Mouse (Mus musculus) left cerebral cortex, adult 11 months (tissue): ENCODE results near the gene Srpk1.

Experiments used
- DNase-seq: peaks from one replicate; pipeline ENCODE4 v3.0.0; 2022; ENCODE audit warnings: low spot score

The Srpk1 gene

GRCm38 (mm10) chr17:28613096-28613495 lies 9.4 kb downstream of the Srpk1 start:
- no peak for DNase-seq

DNA sequence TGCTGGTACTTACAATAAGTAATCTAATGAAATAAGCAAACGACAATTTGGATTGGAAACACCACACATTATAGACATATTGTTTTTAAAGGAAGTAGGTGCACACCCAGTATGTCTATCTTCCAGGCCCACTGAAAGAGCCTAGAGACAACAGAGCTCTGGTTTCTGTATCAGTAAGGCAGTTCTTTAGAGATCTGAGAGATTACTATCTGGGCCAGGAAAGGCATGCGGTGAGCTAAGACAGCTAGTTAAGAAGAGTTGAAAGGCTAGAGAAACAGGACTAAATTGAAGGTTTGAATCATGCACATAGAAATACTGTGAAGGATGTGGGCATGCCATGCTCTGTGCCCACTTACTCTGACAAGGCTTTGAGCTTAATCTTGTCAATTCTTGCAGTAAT lies 9.9 kb downstream of the Srpk1 start:
- no peak for DNase-seq

DNA sequence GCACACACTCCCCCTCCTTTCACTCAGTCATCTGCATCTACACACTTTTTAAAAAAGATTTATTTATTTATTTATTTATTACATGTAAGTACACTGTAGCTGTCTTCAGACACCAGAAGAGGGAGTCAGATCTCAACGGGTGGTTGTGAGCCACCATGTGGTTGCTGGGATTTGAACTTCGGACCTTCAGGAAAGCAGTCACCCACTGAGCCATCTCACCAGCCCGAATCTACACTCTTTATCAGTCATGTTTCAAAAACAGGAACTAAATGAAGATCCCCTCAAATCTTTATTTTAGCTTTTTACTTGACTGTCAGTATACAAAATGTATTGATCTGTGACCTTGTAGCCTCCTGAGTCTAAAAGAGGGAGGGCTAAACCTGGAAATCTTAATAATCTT lies 13.0 kb downstream of the Srpk1 start:
- DNase-seq, result no peak

GRCm38 (mm10) chr17:28601557-28602250 lies 20.8 kb downstream of the Srpk1 start:
- DNase-seq, result no peak

DNA sequence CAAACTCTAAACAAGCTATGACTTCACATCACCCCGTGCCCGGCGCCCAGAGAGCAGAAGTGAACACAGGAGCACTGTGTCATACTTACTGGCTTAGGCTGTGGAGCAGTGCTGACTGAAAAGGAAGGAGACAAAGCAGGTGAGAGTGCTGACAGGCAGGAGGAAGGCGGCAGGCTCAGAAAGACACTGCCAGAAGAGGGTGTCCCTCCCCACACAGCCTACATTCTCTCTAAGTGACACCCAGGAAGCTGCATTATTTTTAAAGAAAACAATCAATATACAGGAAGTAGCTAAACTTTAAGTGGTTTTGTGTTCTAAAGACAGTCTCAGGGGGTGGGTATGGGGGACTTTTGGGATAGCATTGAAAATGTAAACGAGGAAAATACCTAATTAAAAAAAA lies 21.7 kb downstream of the Srpk1 start:
- DNase-seq, result no peak

GRCm38 (mm10) chr17:28593965-28594364 lies 28.5 kb downstream of the Srpk1 start:
- DNase-seq, result no peak

- DNase-seq, result peak; percentile 41
Measured at GRCm38 (mm10) chr17:28592998-28593397, 29.5 kb downstream of the Srpk1 start.

- no peak for DNase-seq
Measured at GRCm38 (mm10) chr17:28591476-28591875, 31.0 kb downstream of the Srpk1 start.

- no peak for DNase-seq
Measured at GRCm38 (mm10) chr17:28590596-28590995, 31.9 kb downstream of the Srpk1 start.

DNA sequence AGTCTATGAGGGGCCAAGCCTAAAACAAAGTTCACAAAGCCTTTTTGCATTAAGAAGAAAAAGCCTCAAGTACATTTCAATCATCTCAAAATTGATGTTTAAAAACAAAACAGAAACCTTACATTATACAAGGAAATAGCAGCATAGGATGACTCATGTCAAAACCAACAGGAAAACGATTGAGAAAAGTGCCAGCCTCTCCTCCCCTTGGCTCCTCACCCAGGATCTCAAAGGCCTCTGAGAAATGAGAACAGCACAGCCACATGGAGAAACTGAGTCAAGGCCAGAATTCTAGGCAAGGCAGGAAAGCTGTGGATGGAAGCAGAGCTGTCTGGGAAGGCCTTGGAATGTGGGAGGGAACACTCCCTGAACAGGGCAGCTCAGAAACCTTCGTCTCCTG lies 33.9 kb downstream of the Srpk1 start:
- DNase-seq, result no peak

DNA sequence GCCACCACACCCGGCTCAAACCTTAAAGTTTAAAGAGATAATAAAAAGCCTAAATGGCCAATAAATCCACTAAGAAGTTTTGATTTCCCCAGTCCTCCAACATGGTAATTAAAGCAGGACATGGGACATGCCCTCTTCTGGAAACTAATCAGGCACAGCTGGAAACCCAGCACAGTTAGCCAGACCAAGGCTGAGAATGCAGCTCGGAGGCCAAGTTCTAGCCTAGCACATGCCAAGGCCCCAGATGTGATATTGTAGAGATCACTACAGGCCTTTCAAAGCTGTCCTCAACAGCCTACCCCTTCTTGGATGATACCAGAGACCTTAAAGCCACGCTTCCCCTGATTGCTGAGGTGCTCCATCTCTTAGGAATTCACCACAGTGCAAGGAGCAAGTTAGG lies 36.0 kb downstream of the Srpk1 start:
- no peak for DNase-seq

GRCm38 (mm10) chr17:28581056-28581455 lies 41.5 kb downstream of the Srpk1 start:
- no peak for DNase-seq

DNA sequence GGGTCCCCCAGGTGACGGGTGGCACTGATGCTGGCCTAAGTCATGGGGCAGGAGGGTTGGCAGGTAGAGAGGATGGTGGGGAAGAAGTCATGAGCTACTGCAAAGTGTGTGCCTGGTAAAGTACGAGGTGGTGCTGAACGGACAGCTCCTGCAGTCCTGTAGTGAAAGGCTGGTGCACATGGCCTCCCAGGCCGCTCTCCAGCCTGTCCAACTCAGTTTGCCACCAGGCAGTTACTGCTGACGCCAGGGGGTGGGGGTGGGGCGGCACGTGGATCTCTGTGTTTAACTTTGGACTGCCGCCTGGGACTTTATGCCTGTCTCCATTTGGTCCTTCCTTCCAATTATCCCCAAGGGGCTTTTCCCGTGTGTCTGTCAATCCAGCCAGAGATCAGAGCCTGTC lies 42.1 kb downstream of the Srpk1 start:
- no peak for DNase-seq

GRCm38 (mm10) chr17:28575244-28576125 lies 47.0 kb downstream of the Srpk1 start, which contains the start of gene Lhfpl5:
TSS of gene Lhfpl5 (plus strand) at chr17:28575641.
- no peak for DNase-seq

DNA sequence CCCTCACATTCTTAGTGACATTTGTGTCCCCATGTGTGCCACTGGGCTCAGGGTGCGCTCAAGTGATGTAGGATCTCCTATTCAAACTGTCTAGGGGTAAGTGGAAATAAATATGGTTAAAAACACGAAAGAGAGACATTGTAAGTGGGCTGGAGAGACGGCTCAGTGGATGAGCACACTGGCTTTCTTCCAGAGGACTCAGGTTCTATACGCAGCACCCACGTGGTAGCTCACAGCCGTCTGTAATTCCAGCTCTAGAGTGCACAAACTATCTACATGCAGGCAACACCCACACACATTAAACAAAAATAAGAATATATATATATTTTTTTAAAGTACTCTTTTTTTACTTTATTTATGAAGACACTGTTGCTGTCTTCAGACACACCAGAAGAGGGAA lies 49.6 kb downstream of the Srpk1 start:
- DNase-seq, result no peak

DNA sequence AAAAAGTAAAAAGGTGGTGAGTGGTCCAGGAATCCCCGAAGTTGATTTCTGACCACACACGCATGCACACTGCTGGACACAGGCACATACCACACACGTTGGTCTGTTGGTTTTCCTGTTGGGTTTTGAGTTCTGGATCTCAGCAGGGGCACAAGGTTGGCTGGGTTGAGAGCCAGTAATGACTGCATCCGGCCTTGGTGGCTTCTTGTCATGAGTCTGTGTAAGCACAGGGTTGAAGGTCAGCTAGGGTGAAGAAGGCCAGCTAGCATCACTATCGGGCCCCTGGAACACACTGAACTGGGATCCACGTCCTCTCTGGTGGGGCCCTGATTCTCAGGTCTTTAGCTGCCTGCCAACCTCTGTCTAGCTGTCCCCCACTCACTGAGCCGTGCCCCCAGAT lies 50.0 kb downstream of the Srpk1 start:
- DNase-seq, result no peak

DNA sequence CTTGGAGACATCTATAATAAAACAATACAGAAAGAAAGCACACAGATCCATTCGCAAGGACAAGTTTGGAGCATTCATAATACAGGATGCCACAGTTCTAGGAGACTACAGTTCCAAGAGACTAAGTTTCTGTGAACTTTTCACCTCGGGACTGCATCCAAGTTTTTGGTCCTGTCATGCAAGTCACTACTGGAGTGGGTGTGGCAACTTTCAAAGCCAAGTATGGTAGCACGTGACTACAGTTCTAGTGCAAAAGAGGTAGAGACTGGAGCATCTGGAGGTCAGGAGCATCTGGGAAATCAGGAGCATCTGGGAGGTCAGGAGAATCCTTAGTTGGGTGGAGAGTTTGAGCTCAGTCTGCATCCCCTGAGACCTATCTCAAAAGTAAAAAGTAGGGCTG lies 50.6 kb downstream of the Srpk1 start:
- DNase-seq, result no peak

DNA sequence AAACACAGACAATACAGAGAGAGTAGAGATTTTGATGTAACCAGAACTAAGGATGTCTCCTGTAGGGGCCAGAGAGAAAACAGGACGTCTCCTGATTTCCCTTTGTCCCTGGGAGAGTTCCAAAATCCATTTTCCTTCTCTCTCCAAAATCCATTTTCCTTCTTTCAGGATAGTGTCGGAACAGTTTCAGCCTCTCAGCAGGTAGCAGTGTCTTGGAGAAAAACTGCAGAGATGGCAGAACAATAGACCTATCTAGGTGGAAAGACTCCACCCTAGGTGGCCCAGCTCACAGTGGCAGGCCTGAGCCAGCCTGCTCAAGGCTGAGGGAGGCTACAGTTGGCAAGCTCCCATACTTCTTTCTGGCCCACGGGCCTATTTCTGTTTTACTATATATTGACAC lies 55.0 kb downstream of the Srpk1 start:
- no peak for DNase-seq

DNA sequence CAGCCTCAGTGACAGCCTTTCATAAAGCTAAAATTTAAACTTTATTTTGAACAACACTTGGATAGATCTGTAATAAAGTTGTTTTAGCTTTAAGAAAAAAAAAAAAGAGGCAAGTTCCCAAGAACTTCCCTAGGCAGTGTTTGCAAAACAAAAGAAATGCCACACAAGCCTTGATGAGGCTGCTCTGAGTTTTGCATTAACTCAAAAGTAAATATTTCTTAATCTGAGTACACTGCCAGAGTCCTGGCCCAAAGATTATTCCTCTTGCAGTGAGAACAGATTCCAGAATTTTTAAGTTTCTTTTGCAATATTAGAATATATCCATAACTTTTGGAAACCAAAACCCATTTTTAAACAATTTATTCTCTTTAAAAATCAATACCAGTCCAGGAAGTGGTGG lies 57.3 kb downstream of the Srpk1 start:
- DNase-seq, result no peak

- DNase-seq, result no peak
Measured at GRCm38 (mm10) chr17:28561613-28562012, 60.9 kb downstream of the Srpk1 start.

GRCm38 (mm10) chr17:28560598-28560997 lies 61.9 kb downstream of the Srpk1 start, which contains the start of gene Clps:
TSS of gene Clps (minus strand) at chr17:28560766.
- no peak for DNase-seq

DNA sequence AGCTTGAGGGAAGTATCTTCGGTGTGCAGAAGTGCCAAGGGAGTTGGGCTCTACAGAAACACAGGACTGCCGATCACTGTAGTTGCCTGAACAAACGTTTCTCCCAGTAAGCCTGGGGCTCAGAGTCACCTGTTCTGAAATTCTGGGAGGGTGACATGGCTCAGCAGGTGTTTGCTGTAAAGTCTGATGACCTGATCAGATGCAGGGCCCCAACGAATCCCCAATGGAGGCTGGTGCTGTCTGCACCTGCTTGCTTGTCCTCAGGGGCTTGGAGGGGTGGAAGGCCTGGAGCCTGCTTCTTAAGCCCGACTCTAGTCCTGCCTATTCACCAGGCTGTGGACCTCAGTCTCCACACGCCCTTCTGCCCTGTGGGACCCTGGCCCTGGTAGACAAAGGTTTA lies 64.7 kb downstream of the Srpk1 start:
- no peak for DNase-seq

DNA sequence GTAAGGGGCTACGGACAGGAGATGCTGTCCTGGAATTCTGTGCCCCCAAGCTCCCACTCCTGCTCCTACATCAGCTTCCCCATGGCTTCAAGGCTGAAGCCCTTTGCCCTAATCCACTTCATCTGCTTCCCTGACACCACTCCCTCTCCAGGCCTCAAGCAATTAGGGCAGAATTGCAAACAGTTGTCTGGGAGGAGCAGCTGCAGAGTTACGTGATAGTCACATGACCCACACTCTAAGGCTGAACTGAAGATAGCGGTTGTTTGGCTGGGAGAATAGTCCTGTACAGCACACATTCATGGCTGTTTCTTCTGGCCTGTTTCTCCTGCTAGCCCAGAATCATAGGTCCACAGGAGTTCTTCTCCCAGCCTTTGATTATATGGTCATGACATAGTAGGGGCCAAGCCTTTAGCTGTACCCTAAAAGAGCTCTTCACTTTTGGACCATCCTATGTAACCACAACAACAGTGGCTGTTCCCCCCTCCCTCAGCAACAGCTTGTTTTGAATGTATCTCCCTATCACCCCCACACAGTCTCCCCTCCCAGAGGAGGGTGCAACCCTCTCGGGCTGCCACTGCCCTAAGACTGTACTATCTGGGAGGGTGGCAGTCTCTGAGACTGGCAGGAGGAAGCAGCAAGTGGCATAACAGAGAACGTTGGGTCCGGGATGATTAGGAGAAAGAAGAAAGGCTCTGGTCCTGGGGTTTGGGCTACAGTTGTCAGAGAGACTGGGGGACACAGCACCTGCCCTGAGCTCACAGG lies 65.7 kb downstream of the Srpk1 start:
- no peak for DNase-seq
